Mouse (Mus musculus): Measurements from ENCODE around the gene Opa3.

DNA sequence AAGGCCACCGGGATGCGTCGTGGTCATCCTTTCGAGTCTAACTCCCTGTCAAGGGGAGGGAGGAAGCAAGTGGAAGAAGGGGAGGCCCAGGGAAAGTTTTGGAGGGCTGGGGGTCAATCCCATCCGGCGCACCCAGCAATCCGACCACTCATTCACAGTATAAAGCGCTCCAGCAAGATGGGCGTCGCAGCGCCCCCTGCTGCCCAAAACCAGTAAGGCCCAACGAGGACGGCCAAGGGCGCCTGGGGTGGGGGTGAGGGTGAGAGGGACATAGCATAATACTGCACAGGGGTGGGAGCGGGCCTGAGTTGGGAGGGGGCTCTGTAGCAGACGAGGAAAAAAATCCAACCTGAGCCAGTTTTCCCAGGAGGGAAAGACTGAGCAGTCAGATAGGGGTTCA lies 75.6 kb downstream of the Opa3 start:
- TF ChIP-seq GATA1 (IDR thresholded peaks at IDR 0.05; ENCODE audit: borderline replicate concordance, low read length) (no peak), FLI1 (IDR thresholded peaks at IDR 0.05; ENCODE audit: low read length) (no peak)

Data from megakaryocyte, embryonic 14.5 days (primary cell).